Mouse (Mus musculus) lung, postnatal 36 days (tissue): ENCODE results near the gene Etfb.

Experiments used
- DNase-seq: peaks from one replicate; pipeline ENCODE4 v3.0.0; 2022; ENCODE audit warnings: mixed read lengths

The Etfb gene

GRCm38 (mm10) chr7:43449811-43450210 is 5.9 kb downstream of the Etfb start:
- DNase-seq = no peak

DNA sequence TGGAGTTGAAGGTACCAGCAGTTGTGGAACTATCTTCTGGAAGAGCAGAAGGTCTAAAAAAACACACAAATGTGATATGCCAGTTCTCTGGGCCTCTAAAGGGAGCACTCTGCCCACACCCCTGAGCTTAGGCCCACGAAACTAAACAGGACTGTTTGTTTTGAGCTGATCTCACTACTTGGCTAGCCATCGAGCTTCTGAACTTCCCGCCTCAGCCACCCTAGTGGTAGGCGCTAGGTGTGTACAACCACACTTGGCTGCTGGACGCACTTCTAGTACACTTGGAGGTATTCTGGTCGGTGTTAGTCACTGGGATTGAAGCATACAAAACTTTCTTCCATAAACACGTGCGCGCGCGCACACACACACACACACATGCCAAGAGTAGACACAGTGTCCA is 7.8 kb downstream of the Etfb start:
- DNase-seq = peak; percentile 31

GRCm38 (mm10) chr7:43452609-43453008 is 8.7 kb downstream of the Etfb start:
- peak; percentile 42 for DNase-seq

- DNase-seq = peak; percentile 57
Observed at GRCm38 (mm10) chr7:43453599-43454355, 9.9 kb downstream of the Etfb start.

GRCm38 (mm10) chr7:43454371-43454770 is 10.5 kb downstream of the Etfb start:
- DNase-seq = peak; percentile 44

- no peak for DNase-seq
Observed at GRCm38 (mm10) chr7:43462851-43463250, 19.0 kb downstream of the Etfb start, which contains the start of gene Vsig10l. Gene Vsig10l, plus strand, starts transcription at chr7:43463151.

- no peak for DNase-seq
Observed at GRCm38 (mm10) chr7:43463976-43464375, 20.1 kb downstream of the Etfb start.

- DNase-seq = peak; percentile 68
Observed at GRCm38 (mm10) chr7:43464864-43465343, 21.0 kb downstream of the Etfb start.

DNA sequence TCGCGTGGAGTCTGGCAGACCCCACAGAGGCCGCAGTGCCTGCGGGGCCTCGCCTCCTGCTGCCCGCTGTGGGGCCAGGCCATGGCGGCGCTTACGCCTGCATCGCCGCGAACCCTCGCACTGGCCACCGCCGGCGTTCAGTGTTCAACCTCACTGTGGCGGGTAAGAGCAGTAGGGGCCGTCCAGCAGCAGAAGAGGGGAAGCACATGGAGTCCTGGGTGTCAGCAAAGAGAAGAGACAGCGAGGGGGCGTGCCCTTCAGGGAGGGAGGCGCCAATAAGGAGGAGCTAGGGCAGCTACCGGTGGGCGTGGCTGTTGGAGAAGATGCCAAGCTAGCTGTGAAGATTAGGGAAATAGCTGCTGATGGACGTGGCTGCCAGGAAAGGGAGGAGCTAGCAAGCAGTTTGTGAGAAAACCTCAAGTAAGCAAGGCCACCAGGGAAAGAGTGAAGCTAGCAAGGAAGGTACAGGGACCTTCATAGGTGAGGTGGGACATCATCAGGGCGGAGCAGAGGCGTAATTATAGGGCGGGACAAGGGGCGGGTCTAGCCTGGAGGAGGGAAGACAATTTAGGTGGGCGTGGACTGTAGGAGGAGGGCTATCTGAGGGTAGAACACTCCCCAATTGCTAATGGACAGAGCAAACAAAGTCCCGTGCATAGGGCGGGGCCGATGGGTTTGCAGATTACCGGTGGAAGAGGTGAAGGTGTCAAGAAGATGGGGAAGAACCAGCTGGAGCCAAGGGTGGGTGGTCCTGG is 21.6 kb downstream of the Etfb start:
- DNase-seq = peak; percentile 97

DNA sequence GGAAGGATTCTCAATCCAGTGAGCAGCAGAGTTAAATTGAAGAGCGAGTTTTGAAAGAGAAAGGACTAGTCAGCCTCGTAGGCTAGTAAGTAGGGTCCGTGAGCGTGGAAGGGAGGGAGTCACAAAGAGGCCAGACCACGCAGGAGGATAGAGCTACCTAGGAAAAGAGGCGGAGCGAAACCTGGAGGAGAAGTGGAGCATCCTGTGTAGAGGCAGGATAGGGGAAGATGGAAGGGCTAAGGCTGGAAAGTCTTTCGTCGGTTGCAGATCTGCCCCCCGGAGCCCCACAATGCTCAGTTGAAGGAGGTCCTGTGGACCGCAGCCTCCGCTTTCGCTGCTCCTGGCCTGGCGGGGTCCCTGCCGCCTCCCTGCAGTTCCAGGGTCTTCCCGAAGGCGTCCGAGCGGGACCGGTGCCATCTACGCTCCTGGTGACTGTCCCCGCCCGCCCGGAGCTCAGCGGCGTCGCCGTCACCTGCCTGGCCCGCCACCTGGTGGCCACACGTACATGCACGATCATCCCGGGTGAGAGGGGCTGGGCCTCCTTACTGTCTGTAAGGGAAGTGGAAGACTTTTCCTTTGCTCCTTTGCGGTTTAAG is 22.3 kb downstream of the Etfb start:
- DNase-seq = peak; percentile 91

GRCm38 (mm10) chr7:43470373-43470772 is 26.5 kb downstream of the Etfb start:
- peak; percentile 49 for DNase-seq

DNA sequence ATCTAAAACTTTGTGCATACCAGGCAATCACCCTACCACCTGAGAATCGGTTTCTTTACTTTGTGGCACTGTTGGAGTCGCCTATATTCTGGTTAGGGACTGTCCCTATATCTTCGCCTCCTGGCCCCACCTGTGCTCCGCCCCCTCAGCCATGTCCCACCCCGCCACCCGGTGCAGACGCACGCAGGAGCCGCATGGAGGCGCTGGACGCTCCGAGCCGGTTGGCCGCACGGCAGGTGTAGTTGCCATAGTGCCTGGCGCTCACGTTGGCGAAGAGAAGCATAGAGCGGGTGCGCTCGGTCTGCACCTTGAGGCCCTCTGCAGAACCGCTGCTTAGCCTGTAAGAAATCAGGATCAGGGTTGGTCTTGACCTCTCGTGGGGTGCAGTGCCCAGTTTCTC is 31.8 kb downstream of the Etfb start:
- DNase-seq = peak; percentile 16

DNA sequence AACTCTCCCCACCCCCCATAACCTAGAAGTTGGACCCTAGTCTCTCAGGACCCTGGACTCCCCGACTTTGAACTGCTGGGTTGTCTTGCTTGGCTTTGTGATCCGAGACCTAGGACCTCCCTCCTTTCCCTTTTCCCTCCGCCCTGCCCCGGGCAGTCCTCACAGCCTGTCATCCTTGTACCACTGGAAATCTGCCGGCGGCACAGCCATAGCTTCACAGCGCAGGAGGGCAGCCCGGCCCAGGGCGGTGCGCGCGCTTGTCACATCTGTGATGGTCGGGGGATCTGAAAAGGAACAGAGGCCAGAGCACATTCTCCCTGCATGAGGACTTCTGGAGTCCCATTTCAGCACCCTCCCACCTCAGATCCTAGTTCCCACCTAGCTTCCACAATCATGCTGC is 32.5 kb downstream of the Etfb start:
- no peak for DNase-seq

- DNase-seq = peak; percentile 47
Observed at GRCm38 (mm10) chr7:43481191-43481590, 37.3 kb downstream of the Etfb start.

DNA sequence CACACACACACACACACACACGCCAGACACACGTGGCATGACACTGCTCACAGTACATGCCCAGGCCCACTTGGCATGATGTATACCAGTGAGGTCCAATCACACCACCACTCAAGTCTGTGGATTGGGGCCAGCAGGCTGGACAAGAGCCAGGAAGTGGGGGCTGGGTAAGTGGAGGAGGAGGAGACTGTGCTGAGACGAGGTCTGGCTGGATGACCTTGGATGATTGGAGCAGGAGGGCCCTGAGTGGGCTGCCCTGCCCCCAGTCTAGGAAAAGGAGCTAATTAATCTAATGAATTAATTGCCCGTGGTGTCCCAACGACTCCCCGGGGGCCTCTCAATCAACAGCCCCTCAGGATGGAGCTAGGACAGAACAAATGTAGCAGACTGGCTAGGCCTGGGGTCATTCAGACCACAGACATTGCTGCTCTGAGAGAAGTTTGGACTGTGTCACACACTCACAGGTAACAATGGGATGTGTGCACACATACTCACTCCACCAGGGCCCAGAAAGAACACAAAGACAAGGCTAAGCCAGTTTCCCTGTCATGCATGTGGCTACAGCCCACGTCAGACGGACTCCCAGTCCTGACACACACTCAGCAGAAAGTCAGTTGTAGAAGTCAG is 38.3 kb downstream of the Etfb start:
- DNase-seq = no peak

DNA sequence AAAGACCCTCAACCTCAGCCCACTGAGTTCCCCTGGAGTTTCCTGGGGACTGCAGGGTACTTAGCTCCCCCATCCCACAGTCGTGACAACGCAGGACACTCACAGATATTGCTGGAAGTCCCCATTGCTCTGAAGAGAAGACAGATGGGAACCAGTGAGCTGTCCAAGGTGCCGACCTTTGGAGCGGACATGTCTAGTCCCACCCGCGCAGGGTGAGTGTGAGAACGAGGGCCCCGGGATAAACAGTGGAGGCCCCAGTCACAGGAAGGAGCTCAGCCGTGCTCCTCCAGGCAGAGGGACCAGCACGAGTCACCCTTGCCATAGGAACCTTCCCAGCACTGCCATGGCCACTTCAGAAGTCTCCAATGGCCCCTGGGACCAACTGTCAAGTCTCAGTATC is 39.4 kb downstream of the Etfb start:
- no peak for DNase-seq

- DNase-seq = no peak
Observed at GRCm38 (mm10) chr7:43488646-43489045, 44.8 kb downstream of the Etfb start.

DNA sequence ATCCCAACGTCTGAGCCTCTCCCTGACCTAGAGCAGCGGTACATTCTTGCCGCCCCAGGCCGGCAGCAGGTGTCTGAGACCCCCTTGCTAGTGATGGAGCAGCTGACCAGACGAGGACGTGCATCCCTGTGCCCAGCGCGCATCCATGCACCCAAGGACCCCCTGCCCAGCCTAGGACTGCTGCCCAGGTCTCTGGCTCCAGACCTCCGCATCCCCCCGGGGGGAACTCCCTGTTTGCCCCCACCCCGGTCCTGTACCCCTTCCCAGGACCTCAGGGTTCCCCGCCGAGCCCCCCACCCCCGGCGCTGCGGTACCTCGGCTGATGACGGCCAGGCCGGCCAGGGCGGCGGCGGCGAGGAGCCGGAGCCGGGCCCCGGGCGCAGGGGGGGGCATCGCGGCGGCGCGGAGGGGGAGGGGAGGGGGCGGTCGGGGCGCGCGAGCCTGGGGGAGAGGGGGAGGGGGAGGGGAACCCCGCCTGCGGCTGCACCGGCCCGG is 45.8 kb downstream of the Etfb start, which contains the start of gene Iglon5:
Iglon5 (minus strand) TSS at position 445 of the 495 bp plus-strand sequence.
- DNase-seq = no peak

DNA sequence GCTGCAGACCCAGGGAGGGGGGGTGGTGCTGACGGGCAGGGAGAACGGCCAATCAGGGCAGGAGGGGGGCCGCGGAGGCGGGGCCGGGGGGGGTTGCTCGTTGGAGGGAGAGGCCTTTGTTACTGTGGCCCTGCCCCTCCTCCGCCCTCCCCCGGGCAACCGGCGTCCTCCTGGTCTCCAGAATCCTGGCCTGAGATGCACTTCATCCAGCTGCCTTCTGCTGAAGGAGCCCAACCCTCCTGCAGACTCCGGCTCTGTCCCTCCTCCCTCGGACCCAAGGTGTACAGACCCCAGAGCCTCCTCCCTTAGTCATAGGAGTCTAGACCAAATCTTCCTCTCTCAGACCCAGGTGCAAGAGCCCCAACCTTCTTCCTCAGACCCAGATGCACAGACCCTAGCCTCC is 46.3 kb downstream of the Etfb start:
- DNase-seq = no peak

DNA sequence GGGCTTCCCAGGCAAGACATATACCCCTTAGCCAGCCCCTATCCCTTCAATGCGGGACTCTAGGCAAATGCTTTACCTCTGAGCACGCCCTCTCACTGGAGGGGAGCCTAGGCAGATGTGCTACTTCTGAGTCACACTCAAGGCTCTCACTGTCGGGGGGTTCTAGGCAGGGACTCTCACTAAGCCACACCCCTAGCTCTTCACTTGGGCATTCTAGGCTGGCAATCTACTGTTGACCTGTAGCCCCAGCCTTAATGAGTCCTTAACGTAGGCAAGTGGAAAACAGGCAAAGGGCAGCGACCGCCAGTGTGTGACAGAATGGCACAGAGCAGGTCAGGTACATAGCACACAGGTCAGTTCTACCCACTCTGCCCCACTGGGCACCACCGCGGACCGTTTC is 47.0 kb downstream of the Etfb start:
- DNase-seq = no peak

GRCm38 (mm10) chr7:43495343-43496021 is 51.6 kb downstream of the Etfb start:
- DNase-seq = peak; percentile 43
